Mouse (Mus musculus): Measurements from ENCODE around the gene Alpk1. TPM values are rescaled to one million over a fixed set of nuclear protein-coding genes. Genes with fewer than 3 reads are reported as not detected.
A peak's percentile ranks its signal among the peaks of the same experiment; 100 is the strongest.
"Not testable (repeated sequence)": the region's sequence is repeated elsewhere in the genome, so short reads cannot be mapped to it uniquely, and the experiment has no call there.

Alpk1 gene
- total RNA-seq, 2 experiments from 2014 or later = 10.6 to 13.2 TPM

- no peak for DNase-seq (ENCODE audit: low spot score in 2 of 2)
Observed at GRCm38 (mm10) chr3:127791056-127791483, 10.7 kb upstream of the Alpk1 start.

DNA sequence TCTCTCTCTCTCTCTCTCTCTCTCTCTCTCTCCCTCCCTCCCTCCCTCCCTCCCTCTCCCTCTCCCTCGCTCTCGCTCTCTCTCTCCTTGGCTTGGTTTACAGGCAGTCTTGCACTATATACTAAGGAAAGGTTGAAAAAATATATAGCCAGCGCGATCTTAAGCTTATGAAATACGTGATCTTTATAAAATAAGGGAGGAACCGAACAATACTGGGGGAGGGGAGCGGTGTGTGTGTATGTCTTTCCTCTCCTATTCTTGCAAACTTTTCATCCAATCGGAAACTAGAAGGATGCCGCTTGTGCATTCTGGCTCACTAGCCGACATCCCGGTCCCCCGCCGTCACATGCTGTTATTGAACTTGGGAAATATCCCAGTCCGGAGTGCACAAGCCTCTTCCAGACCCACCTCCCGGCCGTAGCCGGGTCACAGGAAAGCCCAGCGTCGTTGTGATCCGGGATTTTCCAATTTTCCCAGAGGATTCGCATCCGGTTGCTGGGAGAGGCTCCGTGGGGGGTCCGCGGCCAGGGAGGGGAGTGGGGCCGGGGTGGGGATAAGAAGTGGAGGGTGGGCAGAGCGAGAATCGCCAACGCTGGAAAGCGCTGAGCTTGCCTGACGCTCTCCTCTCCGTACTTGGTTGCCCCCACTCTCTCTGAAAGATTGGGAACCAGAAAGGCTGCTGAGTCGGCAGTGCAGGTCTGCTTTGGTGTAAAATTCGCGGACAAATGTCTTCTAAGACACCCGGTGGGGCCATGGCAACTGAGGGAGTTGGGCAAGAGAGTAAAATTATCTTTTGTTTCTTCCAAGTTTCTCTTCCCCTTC, 10.1 kb upstream of the Alpk1 start:
- peak in 1 of 2 experiments; percentile 31 for DNase-seq (ENCODE audit: low spot score in 2 of 2)

- DNase-seq (ENCODE audit: low spot score in 2 of 2) = peak; percentile 70 to 71
Observed at GRCm38 (mm10) chr3:127789500-127790191, 9.3 kb upstream of the Alpk1 start, which contains the start of gene Tifa. TSS of gene Tifa (plus strand) at chr3:127789805.

DNA sequence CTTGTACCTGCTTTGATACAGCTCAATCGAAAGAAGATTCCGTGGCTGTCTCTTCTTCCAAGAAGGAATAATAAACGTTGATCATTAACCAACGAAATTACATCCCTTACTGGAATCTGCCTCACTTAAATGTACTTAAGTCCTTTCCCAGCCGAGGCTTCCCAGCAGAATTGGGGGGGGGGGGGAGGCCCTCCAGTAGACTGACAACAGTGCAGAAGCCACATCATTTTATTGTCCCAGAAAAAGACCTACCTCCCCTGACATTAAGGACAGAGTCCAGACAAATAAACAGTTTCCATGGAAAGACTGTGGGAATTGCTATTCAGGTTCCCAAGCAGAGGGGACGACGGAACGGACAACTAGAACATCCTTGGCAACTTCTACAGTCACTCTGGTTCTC, 8.6 kb upstream of the Alpk1 start:
- DNase-seq (ENCODE audit: low spot score in 2 of 2) = no peak

DNA sequence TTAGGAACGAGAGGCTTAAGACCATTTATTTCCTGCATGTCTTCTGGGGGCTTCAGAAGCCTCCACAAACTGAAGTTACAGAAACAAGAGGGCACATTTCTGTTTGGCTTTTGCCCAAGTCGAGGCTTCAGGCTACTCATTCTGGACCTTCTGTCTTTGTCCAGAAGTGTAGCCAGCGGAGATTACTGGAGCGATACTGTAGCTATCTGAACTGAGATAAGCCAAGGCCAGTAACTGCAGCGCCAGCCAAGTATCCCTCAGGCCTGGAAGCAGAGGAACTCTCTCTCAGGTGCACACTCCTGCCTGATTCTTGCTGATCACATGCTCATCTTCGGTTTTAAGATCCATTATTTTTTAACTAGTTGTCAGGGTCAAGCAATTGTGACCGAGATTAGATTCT, 7.7 kb upstream of the Alpk1 start:
- DNase-seq (ENCODE audit: low spot score in 2 of 2) = no peak

GRCm38 (mm10) chr3:127787032-127787431, 6.7 kb upstream of the Alpk1 start:
- DNase-seq (ENCODE audit: low spot score in 2 of 2) = no peak

DNA sequence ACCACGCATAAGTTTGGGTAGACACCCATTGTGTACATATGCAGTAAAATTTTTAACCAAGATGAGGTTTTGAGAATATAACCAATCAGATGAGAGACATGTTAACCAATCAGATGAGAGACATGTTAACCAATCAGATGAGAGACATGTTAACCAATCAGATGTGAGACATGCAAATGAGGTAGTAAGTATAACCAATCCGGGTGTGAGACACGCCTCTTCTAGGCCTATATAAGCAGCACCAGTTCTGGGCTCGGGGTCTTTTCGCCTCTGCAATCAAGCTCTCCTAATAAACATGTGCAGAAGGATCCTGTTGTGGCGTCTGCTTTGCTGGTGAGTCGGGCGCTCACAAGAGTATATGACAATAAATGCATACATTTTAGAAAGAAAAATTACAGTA, 3.4 kb upstream of the Alpk1 start:
- DNase-seq (ENCODE audit: low spot score in 2 of 2) = not testable (repeated sequence)

- DNase-seq (ENCODE audit: low spot score in 2 of 2) = no peak
Observed at GRCm38 (mm10) chr3:127782921-127783320, 2.6 kb upstream of the Alpk1 start.

DNA sequence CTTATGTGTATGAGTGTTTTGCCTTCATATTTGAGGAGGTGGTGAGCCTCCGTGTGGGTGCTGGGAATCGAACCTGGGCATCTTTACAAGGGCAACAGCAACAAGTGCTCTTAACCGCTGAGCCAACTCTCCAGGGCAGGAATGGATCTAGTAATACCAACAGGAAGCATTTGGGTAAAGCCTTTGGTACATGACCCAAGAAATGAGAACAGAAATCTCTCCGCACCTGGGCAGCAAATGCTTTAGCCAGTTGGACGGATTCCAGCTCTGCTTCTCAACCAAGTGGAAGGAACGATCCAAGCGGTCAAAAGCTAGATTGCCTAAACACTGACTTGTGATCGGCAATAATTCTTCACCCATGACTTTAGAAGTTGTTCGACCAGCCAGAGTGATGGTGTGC, 594 bp upstream of the Alpk1 start:
- no peak for DNase-seq (ENCODE audit: low spot score in 2 of 2)

- no peak for DNase-seq (ENCODE audit: low spot score in 2 of 2)
Observed at GRCm38 (mm10) chr3:127769146-127769545, 11.2 kb downstream of the Alpk1 start.

DNA sequence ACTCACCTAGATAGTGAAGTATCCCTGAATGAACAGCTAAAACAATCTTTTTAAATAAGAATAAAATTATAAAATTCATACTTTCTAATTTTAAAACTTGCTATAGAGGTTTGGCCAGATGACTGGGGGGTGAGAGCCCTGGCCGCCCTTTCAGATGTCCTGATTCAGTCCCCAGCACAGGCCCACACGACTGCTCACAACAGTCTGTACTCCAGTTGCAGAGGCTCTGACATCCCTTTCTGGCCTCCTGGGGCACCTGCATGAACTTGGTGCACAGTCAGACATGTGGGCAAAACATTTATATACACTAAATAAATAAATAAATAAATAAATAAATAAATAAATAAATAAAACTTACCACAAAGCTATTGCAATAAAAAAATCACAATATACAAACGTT, 14.4 kb downstream of the Alpk1 start:
- DNase-seq (ENCODE audit: low spot score in 2 of 2) = no peak

DNA sequence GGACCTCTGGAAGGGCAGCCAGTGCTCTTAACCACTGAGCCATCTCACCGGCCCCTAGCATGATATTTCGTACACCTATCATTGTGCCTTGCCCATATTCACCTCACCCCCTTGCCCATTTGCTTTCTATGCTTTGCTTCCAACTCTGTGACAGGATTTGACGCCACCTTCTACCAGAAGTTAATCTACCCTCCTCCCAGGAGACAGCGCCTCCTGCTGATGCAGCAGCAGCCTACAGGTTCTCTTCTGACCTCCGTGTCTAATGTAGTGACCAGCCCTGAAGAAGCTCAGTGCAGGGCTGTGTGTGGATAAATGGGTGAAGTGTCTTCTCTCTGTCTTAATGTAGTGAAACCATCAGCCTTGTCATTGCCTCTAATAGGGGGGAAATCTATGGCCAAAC, 15.8 kb downstream of the Alpk1 start:
- no peak for DNase-seq (ENCODE audit: low spot score in 2 of 2)

GRCm38 (mm10) chr3:127763076-127763612, 17.2 kb downstream of the Alpk1 start:
- peak; percentile 75 to 82 for DNase-seq (ENCODE audit: low spot score in 2 of 2)

DNA sequence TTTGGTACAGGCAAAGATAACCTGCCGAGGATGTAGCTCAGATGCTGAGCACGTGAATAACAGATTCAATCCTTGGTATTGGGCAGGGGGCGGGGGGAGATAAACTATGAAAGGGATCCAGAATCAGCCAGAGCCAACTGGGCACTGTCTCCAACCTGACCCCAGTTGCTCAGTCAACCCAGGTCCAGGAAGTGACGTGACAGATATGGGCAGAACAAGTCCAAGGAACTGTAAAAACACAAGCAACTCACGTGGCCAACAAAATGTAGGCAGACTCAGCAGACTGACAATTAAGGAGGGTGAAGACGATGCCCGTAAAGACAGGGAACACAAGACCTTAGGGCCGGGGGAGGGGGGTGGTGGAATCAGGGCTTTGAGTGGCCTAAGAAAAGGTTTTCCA, 17.9 kb downstream of the Alpk1 start:
- no peak for DNase-seq (ENCODE audit: low spot score in 2 of 2)

GRCm38 (mm10) chr3:127759212-127759611, 21.1 kb downstream of the Alpk1 start:
- DNase-seq (ENCODE audit: low spot score in 2 of 2) = peak in 1 of 2 experiments; percentile 19

- peak in 1 of 2 experiments; percentile 14 for DNase-seq (ENCODE audit: low spot score in 2 of 2)
Observed at GRCm38 (mm10) chr3:127758806-127759205, 21.5 kb downstream of the Alpk1 start.

- DNase-seq (ENCODE audit: low spot score in 2 of 2) = no peak
Observed at GRCm38 (mm10) chr3:127757886-127758301, 22.4 kb downstream of the Alpk1 start.

DNA sequence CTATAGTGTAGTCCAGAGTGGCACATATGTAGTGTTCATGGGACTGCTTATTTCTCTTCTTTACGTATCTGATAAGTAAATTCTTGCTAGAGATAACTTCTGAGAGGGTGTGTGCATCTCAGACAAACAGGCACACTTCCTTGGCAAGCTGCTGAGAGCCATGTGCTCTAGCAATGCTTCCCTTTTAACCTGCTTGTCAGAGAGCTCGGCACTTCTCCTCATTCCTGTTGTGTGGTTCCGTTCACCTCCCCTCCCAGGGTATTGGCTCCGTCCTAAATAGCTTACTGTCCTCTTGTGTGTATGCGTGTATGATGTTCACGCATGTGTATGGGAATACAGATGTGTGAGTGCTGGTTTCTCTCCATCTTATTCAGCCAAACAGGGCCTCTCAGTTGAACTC, 23.9 kb downstream of the Alpk1 start:
- peak in 1 of 2 experiments; percentile 5 for DNase-seq (ENCODE audit: low spot score in 2 of 2)

DNA sequence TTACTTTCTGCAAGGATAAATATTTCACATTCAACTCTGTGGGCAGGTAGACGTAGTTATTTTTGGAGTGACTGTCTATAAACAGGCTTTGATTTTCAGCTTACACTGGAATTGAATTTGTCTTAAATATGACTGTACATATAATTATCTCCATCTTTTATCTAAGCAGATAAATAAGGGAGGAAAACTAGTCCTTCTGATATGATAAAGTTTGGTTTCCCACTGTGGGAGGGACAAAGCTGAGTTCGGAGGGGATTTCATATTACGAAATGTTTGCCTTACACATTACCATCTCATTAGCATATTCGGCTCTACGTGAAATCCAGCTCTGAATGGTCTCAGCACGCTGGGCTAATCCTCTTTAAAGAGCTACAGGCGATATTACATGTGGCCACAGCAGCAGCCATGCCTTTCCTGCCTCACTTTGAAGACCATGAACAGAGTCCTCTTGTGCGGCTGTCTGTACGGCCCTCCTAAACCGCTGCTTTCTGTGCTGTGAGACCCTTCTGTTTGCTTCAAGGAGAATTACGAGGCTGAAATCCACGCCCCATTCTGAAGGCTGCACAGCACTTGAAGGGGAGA, 30.3 kb downstream of the Alpk1 start:
- DNase-seq (ENCODE audit: low spot score in 2 of 2) = no peak

DNA sequence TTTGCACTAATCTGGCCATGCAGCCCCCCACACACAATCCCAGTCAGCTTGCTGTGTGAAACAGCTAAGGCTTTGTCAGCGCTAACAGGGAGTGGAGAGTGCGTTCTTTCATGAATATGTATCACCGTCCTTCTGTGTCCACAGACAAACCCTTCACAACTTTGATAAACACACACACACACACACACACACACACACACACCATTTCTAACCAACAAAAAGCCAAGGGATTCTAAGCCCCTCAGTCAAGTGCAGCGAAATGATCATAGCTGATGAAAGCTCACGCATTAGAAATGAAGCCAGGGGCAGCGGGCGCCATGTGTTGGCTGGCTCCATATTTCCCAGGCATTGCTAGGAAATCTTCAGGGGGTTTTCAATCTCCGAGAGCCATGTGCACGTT, 31.1 kb downstream of the Alpk1 start:
- DNase-seq (ENCODE audit: low spot score in 2 of 2) = no peak

GRCm38 (mm10) chr3:127748644-127749043, 31.7 kb downstream of the Alpk1 start:
- DNase-seq (ENCODE audit: low spot score in 2 of 2) = no peak

Measured in adrenal gland, adult 18-20 months (tissue).